Mouse (Mus musculus) liver, embryonic 13.5 days (tissue): Measurements from ENCODE around the gene Spon1. TPM values are rescaled to one million over a fixed set of nuclear protein-coding genes. Genes with fewer than 3 reads are reported as not detected.

ENCODE experiments used
- ATAC-seq: fragments of 200-750 bp; cut with Nextera tagmentation; 2 replicates; pipeline ENCODE4 v1.8.0; 2017; ENCODE audit warnings: low read depth, mild to moderate bottlenecking, moderate number of reproducible peaks, moderate library complexity
- DNase-seq: peaks from one replicate; pipeline ENCODE4 v3.0.0; 2022
- H3K27ac ChIP-seq: fragments of 300-500 bp; sonication (generic); 2 replicates; pipeline ENCODE4 v1.5.1; 2015; ENCODE audit warnings: moderate library complexity, mild to moderate bottlenecking, inconsistent platforms
- H3K27me3 ChIP-seq: fragments of 300-500 bp; sonication (generic); 2 replicates; pipeline ENCODE4 v1.6.1; 2015; ENCODE audit warnings: mild to moderate bottlenecking, inconsistent platforms
- H3K36me3 ChIP-seq: fragments of 300-500 bp; sonication (generic); 2 replicates; pipeline ENCODE4 v1.6.1; 2015; ENCODE audit warnings: mild to moderate bottlenecking, inconsistent platforms
- H3K4me1 ChIP-seq: fragments of 300-500 bp; sonication (generic); replicated peaks from 2 replicates; pipeline ENCODE4 v1.6.1; 2015; ENCODE audit warnings: inconsistent platforms
- H3K4me2 ChIP-seq: fragments of 300-500 bp; sonication (generic); 2 replicates; pipeline ENCODE4 v1.6.1; 2015; ENCODE audit warnings: inconsistent platforms, mild to moderate bottlenecking, moderate library complexity
- H3K4me3 ChIP-seq: fragments of 300-500 bp; sonication (generic); replicated peaks from 2 replicates; pipeline ENCODE4 v1.5.1; 2015; ENCODE audit warnings: mild to moderate bottlenecking, inconsistent platforms
- H3K9ac ChIP-seq: fragments of 300-500 bp; sonication (generic); 2 replicates; pipeline ENCODE4 v1.6.1; 2015; ENCODE audit warnings: mild to moderate bottlenecking, inconsistent platforms
- H3K9me3 ChIP-seq: fragments of 300-500 bp; sonication (generic); replicated peaks from 2 replicates; pipeline ENCODE4 v1.6.1; 2016; ENCODE audit warnings: inconsistent platforms
- WGBS: fragments of 180-500 bp; shearing (Covaris S2); methylation state at CpG from one replicate; pipeline ENCODE4 v1.1.7; 2015; ENCODE audit not compliant: insufficient replicate concordance; 5-methylcytosine and 5-hydroxymethylcytosine counted together
- polyA plus RNA-seq: library from polyadenylated mRNA; unstranded; fragments of >200 nt; fragmentation: Nextera tagmentation; extraction: Ambion mirVana; gene quantifications from 2 replicates; pipeline ENCODE4 v1.2.1, GENCODE M21; 2015

The Spon1 gene
- polyA plus RNA-seq, 1 experiment from 2014 or later = 0.95 TPM

- Histone ChIP-seq H3K4me2 (no peak overlapping the region), H3K36me3 (no peaks in the 10 kb centered on the region; the same call in 1 of the 2 replicates), H3K4me1 (peaks cover 11% of the 10 kb centered on the region), H3K4me3 (no peak overlapping the region), H3K9me3 (no peaks in the 10 kb centered on the region), H3K27me3 (no peaks in the 10 kb centered on the region), H3K27ac (no peak overlapping the region), H3K9ac (no peak overlapping the region)
- peak; percentile 16; the same call in 1 of the 2 replicates for ATAC-seq
- no peak for DNase-seq
- WGBS = 36% methylated on average over 11 of the region's 11 CpGs
Observed at GRCm38 (mm10) chr7:114065407-114066185, 299.8 kb downstream of the Spon1 start.

GRCm38 (mm10) chr7:114066529-114067178 lies 300.9 kb downstream of the Spon1 start:
- Histone ChIP-seq H3K9me3 (no peaks in the 10 kb centered on the region), H3K4me1 (peaks cover 14% of the 10 kb centered on the region), H3K36me3 (no peaks in the 10 kb centered on the region; the same call in 1 of the 2 replicates), H3K27me3 (no peaks in the 10 kb centered on the region), H3K4me2 (peak overlapping the region; percentile 65), H3K9ac (peak overlapping the region; percentile 49), H3K4me3 (peak overlapping the region; percentile 42), H3K27ac (no peak overlapping the region)
- 12% methylated on average over 14 of the region's 14 CpGs for WGBS
- peak; percentile 66 for DNase-seq
- ATAC-seq = peak; percentile 67

- H3K27ac ChIP-seq = no peak overlapping the region
- peaks cover 27% of the 10 kb centered on the region for H3K4me1 ChIP-seq
- ATAC-seq (no peak), DNase-seq (no peak)
- H3K27me3 ChIP-seq = no peaks in the 10 kb centered on the region
- no peak overlapping the region for H3K9ac ChIP-seq
- no peaks in the 10 kb centered on the region for H3K9me3 ChIP-seq
- no peak overlapping the region for H3K4me3 ChIP-seq
- no peaks in the 10 kb centered on the region; the same call in 1 of the 2 replicates for H3K36me3 ChIP-seq
- H3K4me2 ChIP-seq = no peak overlapping the region
- 65% methylated on average over 11 of the region's 11 CpGs for WGBS
Observed at GRCm38 (mm10) chr7:114068956-114069533, 303.2 kb downstream of the Spon1 start.

- no peaks in the 10 kb centered on the region for H3K9me3 ChIP-seq
- no peaks in the 10 kb centered on the region; the same call in 1 of the 2 replicates for H3K36me3 ChIP-seq
- 62% methylated on average over 11 of the region's 11 CpGs for WGBS
- H3K4me3 ChIP-seq = no peak overlapping the region
- no peak for DNase-seq
- H3K4me2 ChIP-seq = no peak overlapping the region
- H3K9ac ChIP-seq = no peak overlapping the region
- no peaks in the 10 kb centered on the region for H3K27me3 ChIP-seq
- no peak overlapping the region for H3K27ac ChIP-seq
- H3K4me1 ChIP-seq = peaks cover 27% of the 10 kb centered on the region
- no peak for ATAC-seq
Observed at GRCm38 (mm10) chr7:114069726-114070457, 304.1 kb downstream of the Spon1 start.

- ATAC-seq (no peak), DNase-seq (no peak)
- Histone ChIP-seq H3K27me3 (no peaks in the 10 kb centered on the region), H3K9me3 (no peaks in the 10 kb centered on the region), H3K4me1 (peaks cover 29% of the 10 kb centered on the region), H3K4me3 (no peak overlapping the region), H3K9ac (no peak overlapping the region), H3K27ac (no peak overlapping the region), H3K4me2 (no peak overlapping the region), H3K36me3 (no peaks in the 10 kb centered on the region; the same call in 1 of the 2 replicates)
- 73% methylated on average over 3 of the region's 3 CpGs for WGBS
Observed at GRCm38 (mm10) chr7:114070458-114070840, 304.7 kb downstream of the Spon1 start.

GRCm38 (mm10) chr7:114071395-114071794 lies 305.6 kb downstream of the Spon1 start:
- 77% methylated on average over 5 of the region's 5 CpGs for WGBS
- DNase-seq = no peak
- ATAC-seq = no peak

GRCm38 (mm10) chr7:114071851-114072616 lies 306.2 kb downstream of the Spon1 start:
- no peak overlapping the region for H3K27ac ChIP-seq
- H3K36me3 ChIP-seq = no peaks in the 10 kb centered on the region; the same call in 1 of the 2 replicates
- no peaks in the 10 kb centered on the region for H3K9me3 ChIP-seq
- ATAC-seq (no peak), DNase-seq (no peak)
- H3K4me2 ChIP-seq = no peak overlapping the region
- peaks cover 19% of the 10 kb centered on the region for H3K4me1 ChIP-seq
- H3K27me3 ChIP-seq = no peaks in the 10 kb centered on the region
- WGBS = 44% methylated on average over 13 of the region's 13 CpGs
- H3K4me3 ChIP-seq = no peak overlapping the region
- H3K9ac ChIP-seq = no peak overlapping the region

More at GRCm38 (mm10) chr7:114071395-114071794, 305.6 kb downstream of the Spon1 start:
- Histone ChIP-seq H3K27me3 (no peaks in the 10 kb centered on the region), H3K9me3 (no peaks in the 10 kb centered on the region), H3K4me1 (peaks cover 22% of the 10 kb centered on the region), H3K27ac (no peak overlapping the region), H3K4me3 (no peak overlapping the region), H3K4me2 (no peak overlapping the region), H3K36me3 (no peaks in the 10 kb centered on the region; the same call in 1 of the 2 replicates), H3K9ac (no peak overlapping the region)

GRCm38 (mm10) chr7:114074133-114074532 lies 308.3 kb downstream of the Spon1 start:
- DNase-seq (no peak), ATAC-seq (peak; percentile 59)
- no peak overlapping the region for H3K4me3 ChIP-seq
- H3K27ac ChIP-seq = no peak overlapping the region
- H3K36me3 ChIP-seq = no peaks in the 10 kb centered on the region
- no peaks in the 10 kb centered on the region for H3K9me3 ChIP-seq
- H3K9ac ChIP-seq = no peak overlapping the region
- no peak overlapping the region for H3K4me2 ChIP-seq
- H3K4me1 ChIP-seq = peaks cover 21% of the 10 kb centered on the region
- H3K27me3 ChIP-seq = no peaks in the 10 kb centered on the region
- WGBS = 65% methylated on average over 7 of the region's 7 CpGs

- Histone ChIP-seq H3K4me1 (peaks cover 25% of the 10 kb centered on the region), H3K9ac (no peak overlapping the region), H3K4me2 (no peak overlapping the region), H3K9me3 (no peaks in the 10 kb centered on the region), H3K27me3 (no peaks in the 10 kb centered on the region), H3K36me3 (no peaks in the 10 kb centered on the region), H3K4me3 (no peak overlapping the region), H3K27ac (no peak overlapping the region)
- ATAC-seq = peak; percentile 64
- DNase-seq = no peak
- WGBS = 56% methylated on average over 2 of the region's 2 CpGs
Observed at GRCm38 (mm10) chr7:114074595-114074994, 308.8 kb downstream of the Spon1 start.

- WGBS = 80% methylated on average over 4 of the region's 4 CpGs
- DNase-seq = no peak
- Histone ChIP-seq H3K4me1 (peaks cover 39% of the 10 kb centered on the region), H3K36me3 (no peaks in the 10 kb centered on the region), H3K27ac (no peak overlapping the region), H3K9me3 (no peaks in the 10 kb centered on the region), H3K4me2 (no peak overlapping the region), H3K4me3 (no peak overlapping the region), H3K27me3 (no peaks in the 10 kb centered on the region), H3K9ac (no peak overlapping the region)
- no peak for ATAC-seq
Observed at GRCm38 (mm10) chr7:114079343-114079742, 313.5 kb downstream of the Spon1 start.
